Mouse (Mus musculus): ENCODE data around the gene Rnf152.

Rnf152 gene

GRCm38 (mm10) chr1:105356291-105357011 lies at the start of gene Rnf152:
Gene Rnf152 (minus strand): TSS chr1:105356710.
- DNase-seq (ENCODE audit: low read depth): no peak

- no peak for DNase-seq (ENCODE audit: low read depth)
These were observed 46.3 kb upstream of the Rnf152 start for GRCm38 (mm10) chr1:105402853-105403252.

- no peak for DNase-seq (ENCODE audit: low read depth)
These were observed 27.8 kb upstream of the Rnf152 start for GRCm38 (mm10) chr1:105384141-105384937.

- DNase-seq (ENCODE audit: low read depth): no peak
These were observed 21.0 kb upstream of the Rnf152 start for GRCm38 (mm10) chr1:105377546-105377945.

- DNase-seq (ENCODE audit: low read depth): no peak
These were observed 18.1 kb upstream of the Rnf152 start for GRCm38 (mm10) chr1:105374618-105375017.

GRCm38 (mm10) chr1:105362701-105363100 lies 6.2 kb upstream of the Rnf152 start:
- peak; percentile 28 for DNase-seq (ENCODE audit: low read depth)

- no peak for DNase-seq (ENCODE audit: low read depth)
These were observed 2.4 kb upstream of the Rnf152 start for GRCm38 (mm10) chr1:105358896-105359295.

- no peak for DNase-seq (ENCODE audit: low read depth)
These were observed 610 bp downstream of the Rnf152 start for GRCm38 (mm10) chr1:105355910-105356290.

- DNase-seq (ENCODE audit: low read depth): no peak
These were observed 1.3 kb downstream of the Rnf152 start for GRCm38 (mm10) chr1:105354901-105355891.

GRCm38 (mm10) chr1:105351806-105352205 lies 4.7 kb downstream of the Rnf152 start:
- DNase-seq (ENCODE audit: low read depth): no peak

- DNase-seq (ENCODE audit: low read depth): no peak
These were observed 14.2 kb downstream of the Rnf152 start for GRCm38 (mm10) chr1:105342305-105342704.

GRCm38 (mm10) chr1:105340943-105341342 lies 15.6 kb downstream of the Rnf152 start:
- DNase-seq (ENCODE audit: low read depth): no peak

GRCm38 (mm10) chr1:105337397-105337796 lies 19.1 kb downstream of the Rnf152 start:
- DNase-seq (ENCODE audit: low read depth): no peak

GRCm38 (mm10) chr1:105336096-105336495 lies 20.4 kb downstream of the Rnf152 start:
- no peak for DNase-seq (ENCODE audit: low read depth)

- DNase-seq (ENCODE audit: low read depth): no peak
These were observed 24.3 kb downstream of the Rnf152 start for GRCm38 (mm10) chr1:105332087-105332731.

GRCm38 (mm10) chr1:105331605-105332004 lies 24.9 kb downstream of the Rnf152 start:
- no peak for DNase-seq (ENCODE audit: low read depth)

- no peak for DNase-seq (ENCODE audit: low read depth)
These were observed 25.8 kb downstream of the Rnf152 start for GRCm38 (mm10) chr1:105330581-105331320.

GRCm38 (mm10) chr1:105327789-105328188 lies 28.7 kb downstream of the Rnf152 start:
- no peak for DNase-seq (ENCODE audit: low read depth)

- DNase-seq (ENCODE audit: low read depth): no peak
These were observed 31.9 kb downstream of the Rnf152 start for GRCm38 (mm10) chr1:105324636-105325035.

GRCm38 (mm10) chr1:105314010-105314800 lies 42.3 kb downstream of the Rnf152 start:
- no peak for DNase-seq (ENCODE audit: low read depth)

Measured in 416B (cell line).